In the genomic region with DNA sequence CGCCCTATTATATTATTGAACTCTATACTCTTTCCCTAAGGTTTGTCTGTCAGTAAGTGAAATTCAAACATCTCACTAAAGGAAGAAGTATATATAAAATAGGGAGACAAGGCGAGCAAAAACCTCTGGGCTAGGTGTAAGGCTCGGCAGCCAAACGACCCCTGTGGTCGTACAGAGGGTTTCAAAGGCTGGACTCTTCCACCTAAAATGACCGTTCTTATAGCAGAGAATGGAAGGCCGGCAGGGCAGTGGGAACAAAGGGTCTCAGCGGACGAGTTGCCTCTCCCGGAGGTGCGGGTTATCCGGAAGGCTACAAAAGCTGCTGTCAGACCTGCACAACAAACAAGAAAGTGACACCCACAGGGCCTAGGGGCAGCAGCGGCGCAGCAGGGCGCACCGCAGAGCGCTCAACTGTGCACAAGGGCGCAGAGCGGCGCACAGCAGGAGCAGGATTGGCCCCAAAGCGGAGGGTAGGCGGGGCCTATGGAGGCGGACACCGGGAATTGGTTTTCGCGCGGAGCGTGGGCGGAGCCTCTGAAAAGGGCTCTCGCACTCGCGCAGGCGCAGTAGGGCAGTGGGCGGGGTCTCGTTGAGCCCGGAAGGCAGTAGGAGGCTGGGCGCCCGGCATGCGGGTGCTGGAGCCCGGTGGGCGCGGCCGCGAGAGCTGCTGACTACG, we compare ENCODE assay signal across 8 mouse cellular contexts. TPM values are rescaled to one million over a fixed set of nuclear protein-coding genes. Genes with fewer than 3 reads are reported as not detected.
DNase-seq lines count a peak whose midpoint lies in the region; ATAC-seq lines count a peak whose summit lies in the region.

A gene (plus strand): TSS at position 574 of the 676 bp plus-strand sequence.

- no peaks in the 10 kb centered on the region for H3K4me1 ChIP-seq in brown adipose tissue, adult 24 weeks (ENCODE audit: control insufficient read depth, insufficient read depth, insufficient read length, low read length)
- peaks cover 12% of the 10 kb centered on the region for H3K4me1 ChIP-seq in heart, embryonic 13.5 days
- H3K4me1 ChIP-seq in liver, embryonic 12.5 days, result peaks cover 18% of the 10 kb centered on the region
- H3K4me1 ChIP-seq in stomach, embryonic 15.5 days, result peaks cover 8% of the 10 kb centered on the region; the same call in 1 of the 2 replicates

- H3K4me2 ChIP-seq in heart, embryonic 13.5 days, result peak within 1 kb of the TSS; percentile 82
- H3K4me2 ChIP-seq in liver, embryonic 12.5 days, result peak within 1 kb of the TSS; percentile 99
- peak within 1 kb of the TSS; percentile 92 for H3K4me2 ChIP-seq in stomach, embryonic 15.5 days

- H3K9me3 ChIP-seq in heart, embryonic 13.5 days, result no peaks in the 10 kb centered on the region
- no peaks in the 10 kb centered on the region for H3K9me3 ChIP-seq in liver, embryonic 12.5 days (replicated peaks)
- no peaks in the 10 kb centered on the region for H3K9me3 ChIP-seq in stomach, embryonic 15.5 days

- H3K27ac ChIP-seq in brown adipose tissue, adult 24 weeks (replicated peaks; ENCODE audit: low read depth, low read length), result no peak within 1 kb of the TSS
- peak within 1 kb of the TSS; percentile 46; the same call in 1 of the 2 replicates for H3K27ac ChIP-seq in heart, embryonic 13.5 days (replicated peaks)
- peak within 1 kb of the TSS; percentile 72 for H3K27ac ChIP-seq in liver, embryonic 12.5 days
- H3K27ac ChIP-seq in stomach, embryonic 15.5 days, result no peak within 1 kb of the TSS

- H3K27me3 ChIP-seq in heart, embryonic 13.5 days (replicated peaks), result peaks cover 32% of the 10 kb centered on the region
- peaks cover 33% of the 10 kb centered on the region for H3K27me3 ChIP-seq in liver, embryonic 12.5 days (replicated peaks)
- 0 out of 2 replicates have a peak, but pooled peaks cover 4% of the 10 kb centered on the region for H3K27me3 ChIP-seq in stomach, embryonic 15.5 days (replicated peaks)

- 2% methylated on average over 45 of the region's 45 CpGs for WGBS in heart, embryonic 13.5 days
- 3% methylated on average over 45 of the region's 45 CpGs for WGBS in liver, embryonic 12.5 days (ENCODE audit: insufficient replicate concordance)
- 1% methylated on average over 44 of the region's 45 CpGs for WGBS in stomach, embryonic 15.5 days

- peak; percentile 100 for DNase-seq in CD4-positive, CD25-positive, alpha-beta regulatory T cell, adult 2 months (ENCODE audit: low read depth, low spot score)
- peak; percentile 59 for DNase-seq in fat pad, adult 2 months (ENCODE audit: extremely low read depth, low read depth, low spot score)
- peak; percentile 100 for DNase-seq in kidney, postnatal 10 days
- DNase-seq in natural killer cell, adult 2 months (ENCODE audit: low spot score in 2 of 2), result peak; percentile 100

- H3K4me3 ChIP-seq in brown adipose tissue, adult 24 weeks (ENCODE audit: insufficient read depth, low read depth, low read length), result peak within 1 kb of the TSS; percentile 69
- peak within 1 kb of the TSS; percentile 76 for H3K4me3 ChIP-seq in heart, embryonic 13.5 days
- H3K4me3 ChIP-seq in liver, embryonic 12.5 days, result peak within 1 kb of the TSS; percentile 78
- H3K4me3 ChIP-seq in stomach, embryonic 15.5 days (replicated peaks), result peak within 1 kb of the TSS; percentile 88

- H3K36me3 ChIP-seq in heart, embryonic 13.5 days, result no peaks in the 10 kb centered on the region
- H3K36me3 ChIP-seq in liver, embryonic 12.5 days, result no peaks in the 10 kb centered on the region
- H3K36me3 ChIP-seq in stomach, embryonic 15.5 days, result no peaks in the 10 kb centered on the region

- peak within 1 kb of the TSS; percentile 85 for H3K9ac ChIP-seq in heart, embryonic 13.5 days
- peak within 1 kb of the TSS; percentile 83 for H3K9ac ChIP-seq in liver, embryonic 12.5 days
- H3K9ac ChIP-seq in stomach, embryonic 15.5 days, result peak within 1 kb of the TSS; percentile 60

- ATAC-seq in heart, embryonic 13.5 days (ENCODE audit: extremely low read depth, insufficient number of reproducible peaks, low FRiP score, low TSS enrichment), result peak; percentile 98
- ATAC-seq in liver, embryonic 12.5 days, result peak; percentile 100
- peak; percentile 99 for ATAC-seq in stomach, embryonic 15.5 days (ENCODE audit: insufficient read depth, low FRiP score, low read depth)

RNA-seq across cellular contexts. Expression of the gene that starts here (rescaled TPM):
- 28.6 TPM in 2 replicates for polyA plus RNA-seq in brown adipose tissue, adult 24 weeks (2012; ENCODE audit: insufficient read depth, insufficient read length, missing spikeins)
- 26.6 and 33.5 TPM in 2 replicates for polyA plus RNA-seq in heart, embryonic 13.5 days (2015; fragmentation: Nextera tagmentation; extraction: Ambion mirVana)
- polyA plus RNA-seq in liver, embryonic 12.5 days (2016; fragmentation: Nextera tagmentation; extraction: Ambion mirVana), result 22.9 and 24.2 TPM in 2 replicates
- 41.5 and 42.1 TPM in 2 replicates for polyA plus RNA-seq in stomach, embryonic 15.5 days (2015; fragmentation: Nextera tagmentation; extraction: Ambion mirVana)

Comparison
In these comparisons a context has a peak if more than half of its experiments do, and no peak if none do; other contexts are left out.
1. H3K27ac ChIP-seq: peak in heart, embryonic 13.5 days (single experiment) and liver, embryonic 12.5 days (single experiment); none in brown adipose tissue, adult 24 weeks (single experiment) and stomach, embryonic 15.5 days (single experiment).
2. Peak in every context shown above with its lines, with median percentiles within 50 percentile points of each other: DNase-seq, H3K4me3 ChIP-seq, ATAC-seq, H3K4me2 ChIP-seq and H3K9ac ChIP-seq.